Mouse (Mus musculus) hindbrain, embryonic 13.5 days (tissue): Measurements from ENCODE around the gene Htr6. TPM values are rescaled to one million over a fixed set of nuclear protein-coding genes. Genes with fewer than 3 reads are reported as not detected.

Source experiments
- ATAC-seq: fragments of 200-750 bp; cut with Nextera tagmentation; 2 replicates; pipeline ENCODE4 v1.8.0; 2017; ENCODE audit warnings: moderate TSS enrichment; ENCODE audit not compliant: low FRiP score
- H3K27ac ChIP-seq: fragments of 300-500 bp; sonication (generic); 2 replicates; pipeline ENCODE4 v1.5.1; 2015; ENCODE audit warnings: inconsistent platforms, mild to moderate bottlenecking, moderate library complexity
- H3K27me3 ChIP-seq: fragments of 300-500 bp; sonication (generic); 2 replicates; pipeline ENCODE4 v1.6.1; 2015; ENCODE audit warnings: mild to moderate bottlenecking, inconsistent platforms
- H3K36me3 ChIP-seq: fragments of 300-500 bp; sonication (generic); 2 replicates; pipeline ENCODE4 v1.6.1; 2015; ENCODE audit warnings: mild to moderate bottlenecking, inconsistent platforms
- H3K4me1 ChIP-seq: fragments of 300-500 bp; sonication (generic); replicated peaks from 2 replicates; pipeline ENCODE4 v1.6.1; 2015; ENCODE audit warnings: inconsistent platforms
- H3K4me2 ChIP-seq: fragments of 300-500 bp; sonication (generic); 2 replicates; pipeline ENCODE4 v1.6.1; 2015; ENCODE audit warnings: inconsistent platforms, mild to moderate bottlenecking, moderate library complexity
- H3K4me3 ChIP-seq: fragments of 300-500 bp; sonication (generic); 2 replicates; pipeline ENCODE4 v1.5.1; 2015; ENCODE audit warnings: mild to moderate bottlenecking, inconsistent platforms
- H3K9ac ChIP-seq: fragments of 300-500 bp; sonication (generic); 2 replicates; pipeline ENCODE4 v1.6.1; 2015; ENCODE audit warnings: mild to moderate bottlenecking, inconsistent platforms
- H3K9me3 ChIP-seq: fragments of 300-500 bp; sonication (generic); 2 replicates; pipeline ENCODE4 v1.6.1; 2016; ENCODE audit warnings: inconsistent platforms
- WGBS: fragments of 180-500 bp; shearing (Covaris S2); methylation state at CpG from one replicate; pipeline ENCODE4 v1.1.7; 2015; 5-methylcytosine and 5-hydroxymethylcytosine counted together
- polyA plus RNA-seq: library from polyadenylated mRNA; unstranded; fragments of >200 nt; fragmentation: Nextera tagmentation; extraction: Ambion mirVana; gene quantifications from 2 replicates; pipeline ENCODE4 v1.2.1, GENCODE M21; 2015

Htr6 gene
- 0.18 and 0.27 TPM in 2 replicates for polyA plus RNA-seq

- H3K4me2 ChIP-seq = peak within 1 kb of the TSS; percentile 82
- ATAC-seq = 0 out of 2 replicates have a peak, but pooled peaks have one; percentile 29
- no peak within 1 kb of the TSS for H3K27ac ChIP-seq
- H3K9ac ChIP-seq = peak within 1 kb of the TSS; percentile 76
- under 1% methylated on average over 66 of the region's 77 CpGs for WGBS
- peaks cover 79% of the 10 kb centered on the region for H3K27me3 ChIP-seq
- peaks cover 23% of the 10 kb centered on the region for H3K4me1 ChIP-seq
- H3K9me3 ChIP-seq = no peaks in the 10 kb centered on the region
- peak within 1 kb of the TSS; percentile 58 for H3K4me3 ChIP-seq
- no peaks in the 10 kb centered on the region for H3K36me3 ChIP-seq
Observed at GRCm38 (mm10) chr4:139075041-139075711, at the start of gene Htr6. TSS of gene Htr6 (minus strand) at chr4:139075570.

GRCm38 (mm10) chr4:139124940-139125339 lies 49.6 kb upstream of the Htr6 start:
- Histone ChIP-seq H3K9ac (no peak overlapping the region), H3K27me3 (no peaks in the 10 kb centered on the region), H3K4me1 (peaks cover 19% of the 10 kb centered on the region), H3K27ac (no peak overlapping the region), H3K4me3 (no peak overlapping the region), H3K4me2 (no peak overlapping the region), H3K9me3 (no peaks in the 10 kb centered on the region), H3K36me3 (no peaks in the 10 kb centered on the region; the same call in 1 of the 2 replicates)
- no peak for ATAC-seq
- WGBS = 98% methylated on average over 6 of the region's 6 CpGs

DNA sequence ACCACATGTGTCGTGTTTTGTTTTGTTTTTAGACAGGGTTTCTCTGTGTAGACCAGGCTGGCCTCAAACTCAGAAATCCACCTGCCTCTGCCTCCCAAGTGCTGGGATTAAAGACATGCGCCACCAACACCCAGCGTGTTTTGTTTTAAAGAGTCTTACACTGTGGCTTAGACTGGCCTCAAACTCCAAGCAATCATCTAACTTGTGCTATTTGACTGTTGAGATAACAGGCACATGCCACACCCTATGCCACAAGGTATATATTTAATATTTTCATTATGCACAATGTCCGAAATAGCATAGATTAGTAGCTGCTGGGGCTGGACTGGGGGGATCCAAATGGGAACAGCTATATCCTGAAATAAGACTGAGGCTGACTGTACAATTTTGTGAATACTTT lies 47.2 kb upstream of the Htr6 start:
- no peak overlapping the region for H3K9ac ChIP-seq
- no peaks in the 10 kb centered on the region for H3K27me3 ChIP-seq
- no peaks in the 10 kb centered on the region for H3K4me1 ChIP-seq
- no peaks in the 10 kb centered on the region; the same call in 1 of the 2 replicates for H3K36me3 ChIP-seq
- no peak overlapping the region for H3K27ac ChIP-seq
- ATAC-seq = no peak
- H3K4me3 ChIP-seq = no peak overlapping the region
- H3K4me2 ChIP-seq = no peak overlapping the region
- H3K9me3 ChIP-seq = no peaks in the 10 kb centered on the region
- WGBS = 95% methylated on average over 4 of the region's 4 CpGs

DNA sequence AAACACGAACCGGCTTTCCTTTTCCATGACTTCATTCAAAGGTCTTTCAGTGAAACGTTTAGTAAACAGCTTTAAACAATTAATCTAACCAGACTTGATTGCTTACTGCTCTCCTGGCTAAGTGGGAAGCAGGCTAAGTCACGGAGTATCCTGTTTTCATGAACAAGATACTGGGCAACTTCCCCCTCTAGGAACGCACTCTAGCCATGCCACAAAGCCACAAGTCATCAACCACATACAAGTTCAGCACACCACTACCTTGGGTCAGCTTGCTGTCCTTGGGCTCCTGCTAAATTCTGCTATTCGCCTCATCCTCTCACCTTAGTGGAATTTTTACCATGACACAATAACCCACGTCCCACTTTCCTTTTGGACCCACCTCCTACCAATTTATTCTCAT lies 45.6 kb upstream of the Htr6 start:
- Histone ChIP-seq H3K27me3 (no peaks in the 10 kb centered on the region), H3K36me3 (no peaks in the 10 kb centered on the region), H3K9me3 (no peaks in the 10 kb centered on the region), H3K9ac (no peak overlapping the region), H3K27ac (no peak overlapping the region), H3K4me3 (no peak overlapping the region), H3K4me1 (no peaks in the 10 kb centered on the region; the same call in 1 of the 2 replicates), H3K4me2 (no peak overlapping the region)
- 82% methylated on average over 7 of the region's 7 CpGs for WGBS
- ATAC-seq = no peak

- Histone ChIP-seq H3K4me2 (no peak overlapping the region), H3K4me1 (no peaks in the 10 kb centered on the region; the same call in 1 of the 2 replicates), H3K4me3 (no peak overlapping the region), H3K27me3 (no peaks in the 10 kb centered on the region), H3K27ac (no peak overlapping the region), H3K36me3 (no peaks in the 10 kb centered on the region), H3K9ac (no peak overlapping the region), H3K9me3 (no peaks in the 10 kb centered on the region)
- 92% methylated on average over 4 of the region's 4 CpGs for WGBS
- ATAC-seq = no peak
Observed at GRCm38 (mm10) chr4:139120281-139120814, 45.0 kb upstream of the Htr6 start.

DNA sequence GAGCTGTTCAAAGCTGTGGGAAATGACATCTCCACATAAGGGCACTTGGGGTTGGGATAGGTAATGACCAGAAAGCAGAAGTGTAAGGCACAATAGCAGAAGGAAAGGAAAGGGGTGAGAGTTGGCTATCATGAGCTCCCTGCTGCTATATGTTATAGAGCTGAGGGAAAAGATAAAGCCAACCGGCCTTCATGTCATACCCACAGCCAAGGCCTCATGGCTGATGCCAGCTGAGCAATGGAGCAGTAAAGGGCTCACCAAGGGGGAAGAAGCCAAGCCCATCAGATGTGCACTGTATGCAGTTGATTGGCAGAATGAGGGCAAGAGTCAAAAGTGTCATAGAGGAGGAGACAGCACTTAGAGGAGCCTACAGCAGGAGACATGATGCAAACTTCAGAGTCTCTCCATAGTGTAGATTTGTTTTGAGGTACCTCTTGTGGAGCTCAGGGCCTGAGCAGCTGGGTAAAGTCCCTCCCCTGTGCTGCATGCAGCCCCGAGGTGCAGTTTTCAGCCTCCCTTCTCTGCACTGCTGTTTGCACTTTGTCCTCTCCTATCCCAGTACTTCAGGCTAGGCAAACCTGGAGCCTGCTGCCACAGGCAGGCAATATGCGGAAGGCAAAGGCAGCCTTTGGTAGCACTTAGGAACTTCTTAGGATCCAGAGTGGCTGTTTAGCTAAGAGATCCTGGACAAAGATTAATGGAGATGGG lies 41.1 kb upstream of the Htr6 start:
- Histone ChIP-seq H3K4me3 (no peak overlapping the region), H3K4me1 (peaks cover 12% of the 10 kb centered on the region), H3K36me3 (no peaks in the 10 kb centered on the region), H3K4me2 (no peak overlapping the region), H3K27me3 (no peaks in the 10 kb centered on the region), H3K9me3 (no peaks in the 10 kb centered on the region), H3K9ac (no peak overlapping the region), H3K27ac (no peak overlapping the region)
- no peak for ATAC-seq
- WGBS = 91% methylated on average over 3 of the region's 3 CpGs

DNA sequence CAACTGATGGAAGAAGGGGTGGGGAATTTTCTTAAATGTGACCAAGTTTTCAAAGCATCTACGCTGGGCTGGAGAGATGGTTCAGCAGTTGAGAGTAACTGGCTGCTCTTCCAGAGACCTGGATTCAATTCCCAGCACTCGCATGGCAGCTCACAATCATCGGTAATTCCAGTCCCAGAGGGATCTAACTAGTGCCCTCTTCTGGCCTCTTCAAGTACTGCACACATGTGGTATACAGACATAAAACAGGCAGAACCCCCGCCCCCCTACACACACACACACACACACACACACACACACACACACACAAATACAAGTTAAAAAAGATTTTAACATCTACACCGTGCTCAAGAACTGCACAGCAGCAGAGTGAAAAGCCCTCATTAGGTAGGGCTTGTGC lies 40.4 kb upstream of the Htr6 start:
- 88% methylated on average over 5 of the region's 5 CpGs for WGBS
- no peak for ATAC-seq

DNA sequence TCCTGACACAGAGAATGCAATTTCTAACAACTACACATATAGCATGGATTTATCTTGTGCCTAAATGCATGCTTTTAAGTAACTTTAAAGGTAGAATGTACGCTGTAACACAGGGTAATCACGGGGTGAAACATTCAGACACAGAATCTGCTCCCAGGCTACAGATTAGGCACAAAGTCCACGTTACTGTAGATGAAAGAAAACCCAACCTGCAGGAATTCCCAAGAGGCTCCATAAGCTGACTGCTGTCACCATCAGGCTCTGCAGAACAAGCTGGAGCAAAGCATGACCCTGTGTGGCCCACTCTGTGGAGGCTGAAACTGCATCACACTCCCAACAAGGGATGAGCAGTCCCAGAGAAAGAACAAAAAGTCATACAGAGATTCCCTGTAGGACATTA lies 37.1 kb upstream of the Htr6 start:
- H3K27ac ChIP-seq = no peak overlapping the region
- no peaks in the 10 kb centered on the region for H3K27me3 ChIP-seq
- no peak for ATAC-seq
- peaks cover 25% of the 10 kb centered on the region for H3K4me1 ChIP-seq
- 80% methylated on average over 3 of the region's 3 CpGs for WGBS
- H3K4me2 ChIP-seq = no peak overlapping the region
- no peaks in the 10 kb centered on the region for H3K9me3 ChIP-seq
- no peak overlapping the region for H3K9ac ChIP-seq
- H3K4me3 ChIP-seq = no peak overlapping the region
- no peaks in the 10 kb centered on the region for H3K36me3 ChIP-seq

More for the DNA sequence above, 40.4 kb upstream of the Htr6 start:
- no peak overlapping the region for H3K4me3 ChIP-seq
- no peak overlapping the region for H3K27ac ChIP-seq
- peaks cover 19% of the 10 kb centered on the region for H3K4me1 ChIP-seq
- no peaks in the 10 kb centered on the region for H3K36me3 ChIP-seq
- H3K4me2 ChIP-seq = no peak overlapping the region
- H3K27me3 ChIP-seq = no peaks in the 10 kb centered on the region
- H3K9me3 ChIP-seq = no peaks in the 10 kb centered on the region
- no peak overlapping the region for H3K9ac ChIP-seq

- H3K9me3 ChIP-seq = no peaks in the 10 kb centered on the region
- no peak overlapping the region for H3K9ac ChIP-seq
- peak overlapping the region; percentile 23; the same call in 1 of the 2 replicates for H3K27ac ChIP-seq
- 52% methylated on average over 3 of the region's 3 CpGs for WGBS
- no peak overlapping the region for H3K4me3 ChIP-seq
- ATAC-seq = no peak
- H3K36me3 ChIP-seq = no peaks in the 10 kb centered on the region
- peaks cover 25% of the 10 kb centered on the region for H3K4me1 ChIP-seq
- no peaks in the 10 kb centered on the region for H3K27me3 ChIP-seq
- no peak overlapping the region for H3K4me2 ChIP-seq
Observed at GRCm38 (mm10) chr4:139111421-139111820, 36.1 kb upstream of the Htr6 start.

- peak overlapping the region; percentile 23; the same call in 1 of the 2 replicates for H3K27ac ChIP-seq
Observed at GRCm38 (mm10) chr4:139110858-139111257, 35.5 kb upstream of the Htr6 start.

DNA sequence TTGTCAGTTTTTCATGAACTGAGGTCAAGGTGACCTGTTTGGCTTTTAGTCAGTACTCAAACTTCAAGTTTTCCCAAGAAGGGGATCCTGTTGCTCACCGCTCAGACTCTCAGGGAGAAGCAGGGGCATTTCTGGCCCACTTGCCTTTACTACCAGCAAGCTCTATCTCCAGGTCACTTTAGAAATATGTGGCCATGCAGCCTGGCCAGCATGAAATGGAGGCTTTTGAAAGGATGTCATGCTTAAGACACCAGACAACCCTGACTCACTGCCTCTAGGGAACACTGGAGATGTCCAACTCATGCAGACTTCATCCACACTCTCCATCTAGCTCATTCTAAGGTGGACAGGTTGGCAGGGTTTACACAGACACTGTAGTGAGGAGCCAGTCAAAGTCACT lies 30.1 kb upstream of the Htr6 start:
- Histone ChIP-seq H3K9ac (no peak overlapping the region), H3K4me2 (no peak overlapping the region), H3K27me3 (no peaks in the 10 kb centered on the region), H3K27ac (no peak overlapping the region), H3K4me1 (peaks cover 23% of the 10 kb centered on the region), H3K4me3 (no peak overlapping the region), H3K9me3 (no peaks in the 10 kb centered on the region), H3K36me3 (peaks cover 37% of the 10 kb centered on the region)
- no peak for ATAC-seq
- WGBS = 97% methylated on average over 1 of the region's 1 CpGs

More at GRCm38 (mm10) chr4:139110858-139111257, 35.5 kb upstream of the Htr6 start:
- peaks cover 28% of the 10 kb centered on the region for H3K4me1 ChIP-seq
- H3K9ac ChIP-seq = no peak overlapping the region
- WGBS = 79% methylated on average over 3 of the region's 3 CpGs
- H3K36me3 ChIP-seq = no peaks in the 10 kb centered on the region
- H3K9me3 ChIP-seq = no peaks in the 10 kb centered on the region
- H3K4me2 ChIP-seq = no peak overlapping the region
- H3K27me3 ChIP-seq = no peaks in the 10 kb centered on the region
- H3K4me3 ChIP-seq = no peak overlapping the region
- ATAC-seq = no peak

GRCm38 (mm10) chr4:139101546-139101945 lies 26.2 kb upstream of the Htr6 start:
- peaks cover 37% of the 10 kb centered on the region for H3K36me3 ChIP-seq
- no peak overlapping the region for H3K4me2 ChIP-seq
- H3K9me3 ChIP-seq = no peaks in the 10 kb centered on the region
- H3K27ac ChIP-seq = no peak overlapping the region
- peaks cover 1% of the 10 kb centered on the region; the same call in 1 of the 2 replicates for H3K27me3 ChIP-seq
- 78% methylated on average over 6 of the region's 6 CpGs for WGBS
- H3K4me1 ChIP-seq = peaks cover 21% of the 10 kb centered on the region
- ATAC-seq = no peak
- H3K9ac ChIP-seq = no peak overlapping the region
- H3K4me3 ChIP-seq = no peak overlapping the region
